8 mouse cellular contexts compared by ENCODE assay signal in the genomic region with DNA sequence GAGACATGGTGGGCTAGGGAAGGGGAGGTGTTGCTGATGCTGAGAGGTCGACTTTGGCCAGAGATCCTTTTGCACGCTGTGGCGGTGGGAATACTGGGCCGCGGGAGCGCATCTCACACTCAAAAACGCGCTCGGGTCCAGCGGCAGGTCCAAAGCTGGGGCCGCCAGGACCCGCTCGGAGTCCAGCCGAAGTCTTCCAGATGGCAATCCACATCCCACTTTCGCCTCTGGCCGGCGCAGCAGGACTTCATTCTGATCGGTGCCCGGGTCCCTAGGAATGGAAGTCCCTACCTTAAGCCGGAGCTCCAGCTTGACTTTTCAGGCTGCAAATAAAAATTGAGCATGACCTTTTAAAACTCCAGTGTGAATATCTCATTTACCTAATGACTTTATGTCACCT. TPM values are rescaled to one million over a fixed set of nuclear protein-coding genes. Genes with fewer than 3 reads are reported as not detected.
DNase-seq lines count a peak whose midpoint lies in the region; ATAC-seq and TF ChIP-seq lines count a peak whose summit lies in the region.

No protein-coding gene starts in this region.

- peaks cover 84% of the 10 kb centered on the region for H3K27me3 ChIP-seq in forebrain, embryonic 10.5 days (ENCODE audit: poor library complexity, severe bottlenecking)
- peaks cover 19% of the 10 kb centered on the region for H3K27me3 ChIP-seq in hindbrain, postnatal 0 days (ENCODE audit: insufficient read depth, low read length)
- H3K27me3 ChIP-seq in liver, embryonic 16.5 days (ENCODE audit: control insufficient read depth, insufficient read depth, low read depth, low read length) = peaks cover 41% of the 10 kb centered on the region
- H3K27me3 ChIP-seq in stomach, embryonic 15.5 days (replicated peaks) = no peaks in the 10 kb centered on the region

- DNase-seq in urinary bladder, postnatal 14 days (ENCODE audit: low spot score) = peak; percentile 36
- DNase-seq in urinary bladder, adult 2 months (ENCODE audit: low spot score) = no peak
- DNase-seq in forebrain, embryonic 10.5 days (ENCODE audit: extremely low spot score, low spot score) = peak; percentile 46
- peak; percentile 47 for DNase-seq in hindbrain, postnatal 0 days (ENCODE audit: low spot score)
- DNase-seq in cerebellum, adult 9-11 months = no peak
- DNase-seq in spleen, postnatal 10 days (ENCODE audit: low spot score in 2 of 2) = no peak

- H3K4me3 ChIP-seq in forebrain, embryonic 10.5 days = peak overlapping the region; percentile 54
- peak overlapping the region; percentile 33 for H3K4me3 ChIP-seq in hindbrain, postnatal 0 days (ENCODE audit: low read length)
- peak overlapping the region; percentile 36 for H3K4me3 ChIP-seq in liver, embryonic 16.5 days (ENCODE audit: low read depth, low read length)
- H3K4me3 ChIP-seq in stomach, embryonic 15.5 days (replicated peaks) = peak overlapping the region; percentile 50

- TF ChIP-seq CTCF in hindbrain, postnatal 0 days (IDR thresholded peaks at IDR 0.05; ENCODE audit: low read depth) = no peak

- peak overlapping the region; percentile 72 for H3K4me2 ChIP-seq in hindbrain, postnatal 0 days (ENCODE audit: low read depth, low read length)
- H3K4me2 ChIP-seq in liver, embryonic 16.5 days (ENCODE audit: low read depth, low read length) = peak overlapping the region; percentile 58
- H3K4me2 ChIP-seq in stomach, embryonic 15.5 days = peak overlapping the region; percentile 72

- H3K9me3 ChIP-seq in forebrain, embryonic 10.5 days = no peaks in the 10 kb centered on the region
- no peaks in the 10 kb centered on the region for H3K9me3 ChIP-seq in hindbrain, postnatal 0 days (ENCODE audit: low read length)
- H3K9me3 ChIP-seq in liver, embryonic 16.5 days (replicated peaks; ENCODE audit: control insufficient read depth, low read length) = no peaks in the 10 kb centered on the region
- H3K9me3 ChIP-seq in stomach, embryonic 15.5 days = no peaks in the 10 kb centered on the region

- WGBS in forebrain, embryonic 10.5 days = under 1% methylated on average over 20 of the region's 20 CpGs
- 2% methylated on average over 20 of the region's 20 CpGs for WGBS in hindbrain, postnatal 0 days
- WGBS in liver, embryonic 16.5 days (ENCODE audit: insufficient replicate concordance) = under 1% methylated on average over 20 of the region's 20 CpGs
- WGBS in stomach, embryonic 15.5 days = 2% methylated on average over 20 of the region's 20 CpGs

- no peak for ATAC-seq in hindbrain, postnatal 0 days
- no peak for ATAC-seq in liver, embryonic 16.5 days (ENCODE audit: low read depth)
- peak; percentile 4; the same call in 1 of the 2 replicates for ATAC-seq in stomach, embryonic 15.5 days (ENCODE audit: insufficient read depth, low FRiP score, low read depth)

- no peaks in the 10 kb centered on the region for H3K36me3 ChIP-seq in forebrain, embryonic 10.5 days (replicated peaks)
- no peaks in the 10 kb centered on the region for H3K36me3 ChIP-seq in hindbrain, postnatal 0 days (ENCODE audit: insufficient read depth, low read length)
- H3K36me3 ChIP-seq in liver, embryonic 16.5 days (ENCODE audit: control insufficient read depth, insufficient read depth) = no peaks in the 10 kb centered on the region
- no peaks in the 10 kb centered on the region for H3K36me3 ChIP-seq in stomach, embryonic 15.5 days

- peaks cover 48% of the 10 kb centered on the region for H3K4me1 ChIP-seq in forebrain, embryonic 10.5 days
- H3K4me1 ChIP-seq in hindbrain, postnatal 0 days (ENCODE audit: insufficient read depth, low read length) = no peaks in the 10 kb centered on the region
- no peaks in the 10 kb centered on the region for H3K4me1 ChIP-seq in liver, embryonic 16.5 days (ENCODE audit: control insufficient read depth, low read depth, low read length)
- H3K4me1 ChIP-seq in stomach, embryonic 15.5 days = no peaks in the 10 kb centered on the region

- peak overlapping the region; percentile 36 for H3K9ac ChIP-seq in hindbrain, postnatal 0 days (replicated peaks; ENCODE audit: low read length)
- no peak overlapping the region for H3K9ac ChIP-seq in liver, embryonic 16.5 days (ENCODE audit: low read depth, low read length)
- H3K9ac ChIP-seq in stomach, embryonic 15.5 days = no peak overlapping the region

- H3K27ac ChIP-seq in forebrain, embryonic 10.5 days = peak overlapping the region; percentile 60; the same call in 1 of the 2 replicates
- peak overlapping the region; percentile 54; the same call in 1 of the 2 replicates for H3K27ac ChIP-seq in hindbrain, postnatal 0 days
- no peak overlapping the region for H3K27ac ChIP-seq in liver, embryonic 16.5 days (ENCODE audit: low read length)
- peak overlapping the region; percentile 73 for H3K27ac ChIP-seq in stomach, embryonic 15.5 days

RNA-seq across cellular contexts. Expression of a gene that starts 9.8 kb away (rescaled TPM):
- polyA plus RNA-seq in urinary bladder, adult 2 months (2012; rRNA removed) = 40.7 and 60.6 TPM in 2 replicates
- 32.5 TPM in 2 replicates for polyA plus RNA-seq in forebrain, embryonic 10.5 days (2016; fragmentation: Nextera tagmentation; extraction: Ambion mirVana)
- 132 and 133 TPM in 2 replicates for total RNA-seq in hindbrain, postnatal 0 days (2014; rRNA removed)
- polyA plus RNA-seq in hindbrain, postnatal 0 days (2015; fragmentation: Nextera tagmentation; extraction: Ambion mirVana) = 94.4 and 105 TPM in 2 replicates
- 1.1 and 1.6 TPM in 2 replicates for polyA plus RNA-seq in liver, embryonic 16.5 days (2015; fragmentation: Nextera tagmentation; extraction: Ambion mirVana)
- polyA plus RNA-seq in stomach, embryonic 15.5 days (2015; fragmentation: Nextera tagmentation; extraction: Ambion mirVana) = 53.0 and 57.8 TPM in 2 replicates

Comparison
In these comparisons a context has a peak if more than half of its experiments do, and no peak if none do; other contexts are left out.
1. DNase-seq: peak in urinary bladder, postnatal 14 days (single experiment), forebrain, embryonic 10.5 days (single experiment) and hindbrain, postnatal 0 days (single experiment); none in urinary bladder, adult 2 months (single experiment), cerebellum, adult 9-11 months (single experiment) and spleen, postnatal 10 days (0 of 2).
2. RNA of a gene that starts 9.8 kb away (polyA plus RNA-seq): 94.4 to 105 TPM in hindbrain, postnatal 0 days, 53.0 to 57.8 TPM in stomach, embryonic 15.5 days, 40.7 to 60.6 TPM in urinary bladder, adult 2 months and 32.5 TPM in forebrain, embryonic 10.5 days; 1.1 to 1.6 TPM in liver, embryonic 16.5 days; every median in the first group is over 10 times any median in the second.
3. Peak in every context shown above with its lines, with median percentiles within 50 percentile points of each other: H3K4me3 ChIP-seq and H3K4me2 ChIP-seq.